Mouse (Mus musculus) frontal cortex, adult 2 months (tissue): ENCODE results near the gene Olfr535. TPM values are rescaled to one million over a fixed set of nuclear protein-coding genes. Genes with fewer than 3 reads are reported as not detected.
"Not testable (repeated sequence)": the region's sequence is repeated elsewhere in the genome, so short reads cannot be mapped to it uniquely, and the experiment has no call there.

Source experiments
- DNase-seq, 2 experiments: peaks; one replicate each; pipeline ENCODE4 v3.0.0; 2022; ENCODE audit warnings: low spot score in 1 of 2; ENCODE audit errors: extremely low spot score in 1 of 2
- polyA plus RNA-seq: library from polyadenylated mRNA; depleted of rRNA; stranded (reverse); fragments of >200 nt; gene quantifications from 2 replicates; pipeline ENCODE4 v1.2.3, GENCODE M21; 2012; rRNA removed

The Olfr535 gene
- polyA plus RNA-seq = 0.02 TPM in 1 of 2 replicates, not detected in the other

DNA sequence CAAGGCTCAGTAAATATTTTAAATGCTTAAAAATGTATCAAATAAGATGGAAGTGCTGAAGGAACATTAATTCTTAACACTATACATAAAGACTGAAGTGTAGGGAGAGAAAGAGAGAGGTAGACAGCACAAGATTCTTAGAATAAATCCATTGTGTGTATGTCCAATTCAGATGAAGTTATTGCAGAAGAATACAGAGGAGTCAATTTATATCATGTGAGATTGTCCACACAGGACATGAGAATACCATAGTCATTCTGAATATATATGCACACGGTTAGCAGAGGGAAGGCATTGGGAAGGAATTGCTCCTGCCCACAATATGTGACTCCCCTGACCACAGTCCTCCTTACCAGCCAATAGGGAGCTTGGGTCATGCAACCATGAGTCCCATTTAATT lies at the start of gene Olfr535:
Gene Olfr535, plus strand, starts transcription at position 301 of the 400 bp plus-strand sequence.
- DNase-seq = no peak

DNA sequence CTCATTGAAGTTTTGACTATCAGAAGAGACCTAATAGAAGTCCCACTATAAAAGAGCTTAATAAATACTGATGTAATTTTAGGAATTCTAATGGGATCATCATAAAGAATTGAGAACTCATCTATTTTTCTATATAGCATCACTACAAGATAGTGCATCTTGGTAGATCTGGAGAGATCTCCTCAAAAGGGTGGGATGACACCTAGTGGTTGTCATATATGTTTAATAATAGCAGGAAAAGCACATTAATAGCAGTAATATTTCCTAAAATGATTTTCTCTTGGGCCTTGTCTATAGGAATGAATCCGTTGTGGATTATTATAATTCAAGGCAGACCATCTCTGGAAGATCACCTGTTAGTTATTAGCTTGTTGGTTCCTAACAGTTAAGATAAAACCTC lies 40.9 kb upstream of the Olfr535 start:
- DNase-seq = no peak

DNA sequence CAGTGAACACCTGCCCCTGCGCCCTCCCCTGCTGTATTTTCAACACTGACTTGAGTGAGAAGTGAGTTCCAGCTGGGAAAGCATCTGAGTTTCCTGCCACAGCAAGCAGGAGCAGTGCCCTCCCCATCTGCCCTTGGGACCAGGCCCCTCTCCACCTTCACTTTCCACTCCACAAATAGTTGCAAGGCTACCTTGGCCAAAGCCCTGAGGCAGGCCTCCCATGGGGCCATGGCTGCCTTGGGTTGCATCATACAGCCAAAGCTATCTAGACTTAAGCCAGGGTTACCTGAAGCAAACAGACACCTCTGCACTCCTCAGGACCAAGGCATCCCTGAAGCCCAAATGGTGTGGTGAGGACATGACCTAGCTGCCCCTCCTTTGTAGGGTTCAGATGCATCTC lies 20.9 kb upstream of the Olfr535 start, which contains the start of gene Olfr533:
Gene Olfr533, plus strand, starts transcription at position 301 of the 400 bp plus-strand sequence.
- not testable (repeated sequence) for DNase-seq

DNA sequence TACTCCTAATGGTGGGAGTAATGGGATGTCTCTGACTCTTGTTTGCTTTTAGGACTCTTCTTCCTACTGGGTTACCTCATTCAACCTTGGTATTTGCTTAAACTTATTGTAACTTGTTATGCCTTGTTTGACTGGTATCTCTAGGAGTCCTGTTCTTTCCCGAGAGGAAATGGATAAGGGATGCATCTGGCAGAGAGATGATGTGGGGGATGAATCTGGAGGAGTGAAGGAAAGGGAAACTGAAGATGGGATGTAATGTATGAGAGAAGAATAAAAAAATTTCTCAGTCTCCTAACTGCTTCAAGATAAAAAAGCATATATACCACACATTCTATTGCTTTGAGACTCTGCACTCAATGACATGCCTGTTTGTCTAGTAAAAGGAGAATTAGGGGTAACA lies 6.1 kb upstream of the Olfr535 start:
- DNase-seq = peak; percentile 6 to 61

DNA sequence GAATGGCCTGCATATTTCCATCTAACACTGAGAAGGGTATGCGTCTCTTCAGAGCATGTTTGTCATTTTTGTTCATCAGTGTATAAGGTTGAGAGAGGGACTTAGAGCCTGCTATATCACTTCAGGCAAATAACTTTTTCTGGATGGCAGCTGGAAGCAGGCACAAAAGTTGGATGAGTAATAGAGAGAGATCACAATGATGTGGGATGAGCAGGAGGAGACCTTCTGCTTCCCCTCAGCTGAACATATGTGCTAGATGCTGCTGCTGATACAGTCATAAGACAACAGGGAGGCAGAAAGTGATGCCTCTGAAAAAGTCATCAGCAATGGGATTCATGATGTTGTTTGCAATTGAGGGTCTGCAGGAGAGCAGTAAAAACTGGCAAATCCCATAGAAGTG lies 5.3 kb upstream of the Olfr535 start:
- peak; percentile 70 to 79 for DNase-seq

DNA sequence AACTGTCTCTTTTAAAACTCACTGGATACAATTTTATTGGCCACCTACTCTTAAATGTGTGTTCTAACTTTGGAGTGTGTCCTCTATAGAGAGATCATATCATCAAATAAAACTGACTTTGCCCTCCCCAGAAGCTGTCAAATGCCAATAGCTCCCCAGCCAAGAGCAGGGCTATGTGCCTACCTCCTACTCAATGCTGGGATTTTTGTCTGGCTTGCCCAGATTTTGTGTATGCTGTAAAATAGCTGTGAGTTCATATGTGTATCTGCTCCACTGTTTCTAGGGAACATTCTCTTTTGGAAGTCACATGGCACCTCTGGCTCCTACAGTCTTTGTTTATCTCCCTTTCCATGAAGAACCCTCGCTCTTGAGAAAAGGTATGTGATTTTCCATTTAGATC lies 5.0 kb downstream of the Olfr535 start:
- DNase-seq = no peak

DNA sequence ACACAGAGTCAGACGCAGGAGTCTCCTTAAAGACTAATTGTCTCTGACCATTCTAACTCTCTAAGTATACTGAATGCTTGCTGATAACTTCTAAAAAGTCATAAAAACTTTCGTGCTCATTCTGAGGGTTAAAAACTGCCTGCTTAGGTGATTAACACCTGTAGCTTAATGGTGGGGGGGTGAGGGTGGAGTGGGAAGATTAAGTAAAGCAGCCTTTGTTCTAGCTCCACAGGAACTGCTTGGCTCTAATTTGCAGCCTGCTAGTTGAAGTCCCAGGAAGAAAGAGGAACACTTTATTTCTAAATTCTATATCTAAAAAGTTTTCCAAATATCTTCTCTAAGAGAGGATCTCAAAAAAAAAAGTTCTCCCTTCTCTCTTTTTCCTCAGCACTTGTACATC lies 10.2 kb downstream of the Olfr535 start:
- no peak for DNase-seq

DNA sequence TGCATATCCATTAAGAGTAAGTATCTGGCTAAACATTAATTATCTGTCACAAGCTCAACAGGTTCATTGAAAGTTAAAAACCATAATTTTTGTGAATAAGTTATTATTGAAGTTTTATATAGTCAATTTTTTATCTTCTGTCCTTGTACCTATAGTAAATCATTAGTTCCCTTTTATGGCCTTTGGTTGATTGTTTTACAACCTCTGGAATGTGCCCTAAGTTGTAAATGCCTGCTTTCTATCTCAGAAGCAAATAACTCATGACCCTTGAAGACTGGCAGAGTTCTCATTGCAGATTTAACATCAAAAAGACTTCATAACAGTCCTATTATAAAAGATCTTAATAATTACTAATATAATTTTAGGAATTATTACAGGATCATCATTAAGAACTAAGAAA lies 10.7 kb downstream of the Olfr535 start:
- DNase-seq = no peak

DNA sequence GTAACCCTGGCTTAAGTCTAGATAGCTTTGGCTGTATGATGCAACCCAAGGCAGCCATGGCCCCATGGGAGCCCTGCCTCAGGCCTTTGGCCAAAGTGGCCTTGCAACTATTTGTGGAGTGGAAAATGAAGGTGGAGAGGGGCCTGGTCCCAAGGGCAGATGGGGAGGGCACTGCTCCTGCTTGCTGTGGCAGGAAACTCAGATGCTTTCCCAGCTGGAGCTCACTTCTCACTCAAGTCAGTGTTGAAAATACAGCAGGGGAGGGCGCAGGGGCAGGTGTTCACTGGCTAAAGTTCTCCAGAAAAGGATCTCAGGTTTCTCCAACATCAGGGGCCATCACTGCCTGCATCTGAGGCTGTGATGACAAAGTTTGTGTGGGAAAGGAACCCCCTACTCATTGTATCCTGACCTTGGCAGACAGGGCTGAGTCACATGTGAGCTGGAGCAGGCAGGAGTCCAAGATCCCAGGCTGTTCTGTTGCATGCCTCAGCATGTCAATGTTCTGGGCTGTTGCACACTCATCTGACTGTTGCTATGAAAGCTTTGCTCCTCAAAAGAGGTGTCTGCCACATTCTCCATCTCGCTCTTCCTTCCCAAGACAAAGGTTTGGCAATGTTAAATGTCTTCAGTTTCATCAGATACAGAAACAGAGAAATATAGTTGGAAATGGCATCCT lies 23.5 kb downstream of the Olfr535 start, which contains the start of gene Olfr536:
Gene Olfr536, minus strand, starts transcription at position 51 of the 676 bp plus-strand sequence.
- peak in 1 of 2 experiments; percentile 12 for DNase-seq

DNA sequence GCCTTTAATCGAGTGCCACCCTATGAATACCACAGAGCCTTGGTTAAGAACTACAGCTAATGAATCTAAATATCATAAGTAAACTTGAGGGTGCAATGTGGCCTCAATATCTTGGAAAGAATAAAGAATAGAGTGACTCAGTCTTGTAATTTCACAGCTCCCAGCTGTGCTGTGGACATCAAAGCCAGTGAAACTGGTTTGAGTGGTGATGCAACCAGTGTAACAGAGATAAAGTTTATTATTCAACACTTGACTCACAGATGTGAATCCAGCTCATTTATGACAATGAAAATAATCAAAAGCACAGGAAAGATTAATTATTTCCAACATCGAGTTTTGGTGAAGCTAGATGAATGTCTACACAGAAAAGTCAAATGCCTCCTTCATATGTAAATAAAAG lies 55.7 kb downstream of the Olfr535 start:
- no peak for DNase-seq

Other genes with a start within 250 kb of the Olfr535 start
- gene 5830411N06Rik, start 236.9 kb upstream of the Olfr535 start, polyA plus RNA-seq = 0.04 and 0.06 TPM in 2 replicates
- not detected in 2 replicates for gene Olfr525, start 163.4 kb upstream of the Olfr535 start, polyA plus RNA-seq
- gene Olfr527, start 150.2 kb upstream of the Olfr535 start, polyA plus RNA-seq = 0.04 TPM in 1 of 2 replicates, not detected in the other
- gene Olfr60, start 122.5 kb upstream of the Olfr535 start, polyA plus RNA-seq = 0.04 and 0.27 TPM in 2 replicates
- gene Olfr530, start 107.9 kb upstream of the Olfr535 start, polyA plus RNA-seq = not detected in 2 replicates
- 0.13 TPM in 1 of 2 replicates, not detected in the other for gene Olfr531, start 81.3 kb upstream of the Olfr535 start, polyA plus RNA-seq
- 0.02 and 0.11 TPM in 2 replicates for gene Olfr532, start 62.6 kb upstream of the Olfr535 start, polyA plus RNA-seq
- 0.06 and 0.32 TPM in 2 replicates for gene Olfr533, start 20.8 kb upstream of the Olfr535 start, polyA plus RNA-seq
- gene Olfr536, start 23.2 kb downstream of the Olfr535 start, polyA plus RNA-seq = 0.02 and 0.06 TPM in 2 replicates
- not detected in 2 replicates for gene Olfr538, start 83.7 kb downstream of the Olfr535 start, polyA plus RNA-seq
- gene Olfr46, start 117.1 kb downstream of the Olfr535 start, polyA plus RNA-seq = 0.02 TPM in 1 of 2 replicates, not detected in the other
- 0.10 and 0.11 TPM in 2 replicates for gene Olfr61, start 144.8 kb downstream of the Olfr535 start, polyA plus RNA-seq
- 0.19 TPM in 1 of 2 replicates, not detected in the other for gene Olfr53, start 162.2 kb downstream of the Olfr535 start, polyA plus RNA-seq
- gene Olfr539, start 175.7 kb downstream of the Olfr535 start, polyA plus RNA-seq = 0.04 and 0.21 TPM in 2 replicates
- 0.06 TPM in 1 of 2 replicates, not detected in the other for gene Olfr45, start 197.7 kb downstream of the Olfr535 start, polyA plus RNA-seq
- gene Olfr541, start 213.1 kb downstream of the Olfr535 start, polyA plus RNA-seq = 0.08 TPM in 1 of 2 replicates, not detected in the other